Mouse (Mus musculus): ENCODE results near the gene Xlr3b. TPM values are rescaled to one million over a fixed set of nuclear protein-coding genes. Genes with fewer than 3 reads are reported as not detected.

Xlr3b gene
- polyA plus RNA-seq (2015; fragmentation: Nextera tagmentation; extraction: Ambion mirVana), result 0.79 and 15.1 TPM in 2 replicates

GRCm38 (mm10) chrX:73191934-73192333 lies at the start of gene Xlr3b:
Xlr3b (plus strand) TSS chrX:73192207.

GRCm38 (mm10) chrX:73148496-73148895 lies 43.5 kb upstream of the Xlr3b start, which contains the start of gene Xlr5b:
Xlr5b (plus strand) TSS chrX:73148796.

GRCm38 (mm10) chrX:73149350-73149749 lies 42.7 kb upstream of the Xlr3b start, which contains the start of gene DXBay18:
DXBay18 (minus strand) TSS chrX:73149450.

GRCm38 (mm10) chrX:73176889-73177288 lies 15.1 kb upstream of the Xlr3b start, which contains the start of gene Spin2d:
Spin2d (minus strand) TSS chrX:73176989.

GRCm38 (mm10) chrX:73213819-73214564 lies 22.0 kb downstream of the Xlr3b start, which contains the start of gene Xlr4b:
Xlr4b (plus strand) TSS chrX:73214333.

GRCm38 (mm10) chrX:73227914-73228605 lies 36.1 kb downstream of the Xlr3b start, which contains the start of gene F8a:
F8a (plus strand) TSS chrX:73228291.

GRCm38 (mm10) chrX:73242821-73243325 lies 50.9 kb downstream of the Xlr3b start, which contains the start of gene Xlr4c:
Xlr4c (minus strand) TSS chrX:73243130.

Other genes with a start within 250 kb of the Xlr3b start
- gene Zfp185, start 204.9 kb upstream of the Xlr3b start, polyA plus RNA-seq (2015; fragmentation: Nextera tagmentation; extraction: Ambion mirVana), result 10.3 and 14.2 TPM in 2 replicates
- gene Pnma5, start 155.1 kb upstream of the Xlr3b start, polyA plus RNA-seq (2015; fragmentation: Nextera tagmentation; extraction: Ambion mirVana), result 0.08 TPM in 1 of 2 replicates, not detected in the other
- not detected in 2 replicates for gene Pnma3, start 127.4 kb upstream of the Xlr3b start, polyA plus RNA-seq (2015; fragmentation: Nextera tagmentation; extraction: Ambion mirVana)
- 2.6 TPM in 1 of 2 replicates, not detected in the other for gene Xlr4a, start 109.7 kb upstream of the Xlr3b start, polyA plus RNA-seq (2015; fragmentation: Nextera tagmentation; extraction: Ambion mirVana)
- gene Xlr3a, start 95.1 kb upstream of the Xlr3b start, polyA plus RNA-seq (2015; fragmentation: Nextera tagmentation; extraction: Ambion mirVana), result 0.58 and 3.1 TPM in 2 replicates
- 0.14 and 0.23 TPM in 2 replicates for gene Gm14685, start 75.2 kb upstream of the Xlr3b start, polyA plus RNA-seq (2015; fragmentation: Nextera tagmentation; extraction: Ambion mirVana)
- not detected in 2 replicates for gene Xlr5b, start 43.4 kb upstream of the Xlr3b start, polyA plus RNA-seq (2015; fragmentation: Nextera tagmentation; extraction: Ambion mirVana)
- gene DXBay18, start 42.8 kb upstream of the Xlr3b start, polyA plus RNA-seq (2015; fragmentation: Nextera tagmentation; extraction: Ambion mirVana), result not detected in 2 replicates
- not detected in 2 replicates for gene Spin2d, start 15.2 kb upstream of the Xlr3b start, polyA plus RNA-seq (2015; fragmentation: Nextera tagmentation; extraction: Ambion mirVana)
- 0.17 and 3.3 TPM in 2 replicates for gene Xlr4b, start 22.1 kb downstream of the Xlr3b start, polyA plus RNA-seq (2015; fragmentation: Nextera tagmentation; extraction: Ambion mirVana)
- gene F8a, start 36.1 kb downstream of the Xlr3b start, polyA plus RNA-seq (2015; fragmentation: Nextera tagmentation; extraction: Ambion mirVana), result 21.2 and 24.6 TPM in 2 replicates
- 0.25 TPM in 1 of 2 replicates, not detected in the other for gene Xlr4c, start 50.9 kb downstream of the Xlr3b start, polyA plus RNA-seq (2015; fragmentation: Nextera tagmentation; extraction: Ambion mirVana)
- not detected in 2 replicates for gene Xlr3c, start 73.2 kb downstream of the Xlr3b start, polyA plus RNA-seq (2015; fragmentation: Nextera tagmentation; extraction: Ambion mirVana)
- 0.10 TPM in 1 of 2 replicates, not detected in the other for gene Xlr5a, start 100.8 kb downstream of the Xlr3b start, polyA plus RNA-seq (2015; fragmentation: Nextera tagmentation; extraction: Ambion mirVana)
- not detected in 2 replicates for gene Xlr5c, start 100.8 kb downstream of the Xlr3b start, polyA plus RNA-seq (2015; fragmentation: Nextera tagmentation; extraction: Ambion mirVana)
- gene Gm45015, start 144.6 kb downstream of the Xlr3b start, polyA plus RNA-seq (2015; fragmentation: Nextera tagmentation; extraction: Ambion mirVana), result not detected in 2 replicates
- 4.0 and 4.9 TPM in 2 replicates for gene Zfp275, start 150.4 kb downstream of the Xlr3b start, polyA plus RNA-seq (2015; fragmentation: Nextera tagmentation; extraction: Ambion mirVana)
- 0.07 TPM in 1 of 2 replicates, not detected in the other for gene Gm18336, start 206.5 kb downstream of the Xlr3b start, polyA plus RNA-seq (2015; fragmentation: Nextera tagmentation; extraction: Ambion mirVana)
- gene Zfp92, start 218.9 kb downstream of the Xlr3b start, polyA plus RNA-seq (2015; fragmentation: Nextera tagmentation; extraction: Ambion mirVana), result 0.04 and 0.05 TPM in 2 replicates
- 11.7 and 13.1 TPM in 2 replicates for gene Trex2, start 243.1 kb downstream of the Xlr3b start, polyA plus RNA-seq (2015; fragmentation: Nextera tagmentation; extraction: Ambion mirVana)